Mouse (Mus musculus) frontal cortex, adult 2 months (tissue): ENCODE measurements around the gene AI182371. TPM values are rescaled to one million over a fixed set of nuclear protein-coding genes. Genes with fewer than 3 reads are reported as not detected.
A peak's percentile ranks its signal among the peaks of the same experiment; 100 is the strongest.

Experiments
- DNase-seq, 2 experiments: peaks; one replicate each; pipeline ENCODE4 v3.0.0; 2022; ENCODE audit warnings: low spot score in 1 of 2; ENCODE audit errors: extremely low spot score in 1 of 2
- polyA plus RNA-seq: library from polyadenylated mRNA; depleted of rRNA; stranded (reverse); fragments of >200 nt; gene quantifications from 2 replicates; pipeline ENCODE4 v1.2.3, GENCODE M21; 2012; rRNA removed

The AI182371 gene
- polyA plus RNA-seq, 1 experiment: 0.74 TPM

- no peak for DNase-seq
These were observed 28.8 kb downstream of the AI182371 start for GRCm38 (mm10) chr2:35072547-35072946.

GRCm38 (mm10) chr2:35070275-35070674 is 31.1 kb downstream of the AI182371 start:
- DNase-seq: no peak

- no peak for DNase-seq
These were observed 32.2 kb downstream of the AI182371 start for GRCm38 (mm10) chr2:35069124-35069523.

GRCm38 (mm10) chr2:35067117-35067516 is 34.2 kb downstream of the AI182371 start:
- no peak for DNase-seq

- no peak for DNase-seq
These were observed 34.7 kb downstream of the AI182371 start for GRCm38 (mm10) chr2:35066525-35067082.

- no peak for DNase-seq
These were observed 37.9 kb downstream of the AI182371 start for GRCm38 (mm10) chr2:35063333-35064030.

- DNase-seq: no peak
These were observed 40.0 kb downstream of the AI182371 start, which contains the start of gene Hc for GRCm38 (mm10) chr2:35061338-35061737. Gene Hc, minus strand, starts transcription at chr2:35061438.

- no peak for DNase-seq
These were observed 40.4 kb downstream of the AI182371 start for GRCm38 (mm10) chr2:35060897-35061296.

- DNase-seq: no peak
These were observed 41.1 kb downstream of the AI182371 start for GRCm38 (mm10) chr2:35060256-35060655.

- no peak for DNase-seq
These were observed 43.0 kb downstream of the AI182371 start for GRCm38 (mm10) chr2:35058325-35058724.

GRCm38 (mm10) chr2:35057243-35057642 is 44.1 kb downstream of the AI182371 start:
- DNase-seq: no peak

- DNase-seq: peak in 1 of 2 experiments; percentile 15
These were observed 52.5 kb downstream of the AI182371 start for GRCm38 (mm10) chr2:35048851-35049250.

- DNase-seq: peak in 1 of 2 experiments; percentile 60
These were observed 56.4 kb downstream of the AI182371 start for GRCm38 (mm10) chr2:35044956-35045355.

- no peak for DNase-seq
These were observed 62.6 kb downstream of the AI182371 start for GRCm38 (mm10) chr2:35038580-35039375.

Other genes starting within 250 kb of the AI182371 start
- 0.55 and 0.58 TPM in 2 replicates for gene Cutal, start 227.1 kb downstream of the AI182371 start, polyA plus RNA-seq
- 35.2 and 44.2 TPM in 2 replicates for gene Psmd5, start 226.6 kb downstream of the AI182371 start, polyA plus RNA-seq
- 1.2 and 1.3 TPM in 2 replicates for gene Phf19, start 187.5 kb downstream of the AI182371 start, polyA plus RNA-seq
- gene Traf1, start 139.8 kb downstream of the AI182371 start, polyA plus RNA-seq: 3.5 and 4.8 TPM in 2 replicates
- 0.48 and 0.50 TPM in 2 replicates for gene Hc, start 40.1 kb downstream of the AI182371 start, polyA plus RNA-seq
- 15.0 and 15.9 TPM in 2 replicates for gene Cntrl, start 7.9 kb upstream of the AI182371 start, polyA plus RNA-seq
- gene Rab14, start 99.6 kb upstream of the AI182371 start, polyA plus RNA-seq: 178 and 186 TPM in 2 replicates
- gene Gsn, start 154.8 kb upstream of the AI182371 start, polyA plus RNA-seq: 99.2 and 99.6 TPM in 2 replicates
- gene Stom, start 235.4 kb upstream of the AI182371 start, polyA plus RNA-seq: 16.9 and 20.3 TPM in 2 replicates